Mouse (Mus musculus) heart, embryonic 13.5 days (tissue): ENCODE measurements at regions not wholly inside any gene's neighbourhood (a gene's known extent, or its start where the extent isn't known, plus 50 kb on each side); places are given as distances from the start of the nearest gene placed in this dataset.
A peak's percentile ranks its signal among the peaks of the same experiment; 100 is the strongest.
"Not testable (repeated sequence)": the region's sequence is repeated elsewhere in the genome, so short reads cannot be mapped to it uniquely, and the experiment has no call there.

Experiments used
- ATAC-seq: fragments of 200-750 bp; cut with Nextera tagmentation; 2 replicates; pipeline ENCODE4 v1.8.0; 2017; ENCODE audit warnings: moderate TSS enrichment; ENCODE audit not compliant: insufficient number of reproducible peaks, low FRiP score, low TSS enrichment; ENCODE audit errors: extremely low read depth
- H3K27ac ChIP-seq: fragments of 300-500 bp; sonication (generic); replicated peaks from 2 replicates; pipeline ENCODE4 v1.5.1; 2015; ENCODE audit warnings: moderate library complexity, mild to moderate bottlenecking, inconsistent platforms
- H3K27me3 ChIP-seq: fragments of 300-500 bp; sonication (generic); replicated peaks from 2 replicates; pipeline ENCODE4 v1.6.1; 2015; ENCODE audit warnings: mild to moderate bottlenecking, inconsistent platforms
- H3K36me3 ChIP-seq: fragments of 300-500 bp; sonication (generic); 2 replicates; pipeline ENCODE4 v1.6.1; 2015; ENCODE audit warnings: mild to moderate bottlenecking, inconsistent platforms
- H3K4me1 ChIP-seq: fragments of 300-500 bp; sonication (generic); 2 replicates; pipeline ENCODE4 v1.6.1; 2015; ENCODE audit warnings: inconsistent platforms
- H3K4me2 ChIP-seq: fragments of 300-500 bp; sonication (generic); 2 replicates; pipeline ENCODE4 v1.6.1; 2015; ENCODE audit warnings: inconsistent platforms, mild to moderate bottlenecking, moderate library complexity
- H3K4me3 ChIP-seq: fragments of 300-500 bp; sonication (generic); 2 replicates; pipeline ENCODE4 v1.5.1; 2015; ENCODE audit warnings: moderate library complexity, mild to moderate bottlenecking, inconsistent platforms
- H3K9ac ChIP-seq: fragments of 300-500 bp; sonication (generic); 2 replicates; pipeline ENCODE4 v1.6.1; 2015; ENCODE audit warnings: inconsistent platforms, mild to moderate bottlenecking, moderate library complexity
- H3K9me3 ChIP-seq: fragments of 300-500 bp; sonication (generic); 2 replicates; pipeline ENCODE4 v1.6.1; 2016; ENCODE audit warnings: inconsistent platforms
- WGBS: fragments of 180-500 bp; shearing (Covaris S2); methylation state at CpG from one replicate; pipeline ENCODE4 v1.1.7; 2015; ENCODE audit warnings: mixed read lengths; 5-methylcytosine and 5-hydroxymethylcytosine counted together

DNA sequence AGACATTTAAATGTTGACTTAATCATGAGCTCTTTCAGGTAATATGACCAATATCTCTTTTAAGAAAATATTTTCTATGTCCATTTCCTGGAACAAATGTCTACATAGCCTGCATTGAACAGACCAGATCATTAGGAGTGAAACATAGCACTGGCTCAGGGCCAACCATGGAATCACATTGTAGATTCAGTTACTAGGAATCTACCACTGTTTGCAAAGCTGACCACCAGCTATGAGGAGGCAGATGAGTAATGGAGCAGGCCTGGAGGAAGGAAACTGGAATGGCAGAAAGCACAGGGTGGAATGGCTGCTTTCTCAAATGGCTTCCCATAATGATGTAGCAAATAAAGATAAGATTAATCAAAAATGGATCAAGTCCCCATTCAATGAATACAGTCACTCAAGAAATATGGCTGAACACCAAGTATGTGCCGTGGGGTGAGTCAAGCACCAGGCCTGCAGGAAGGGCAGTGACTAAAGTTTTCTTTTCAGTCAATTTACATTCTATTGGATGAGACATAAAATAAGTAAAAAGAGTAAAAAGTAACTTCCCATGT lies 207.6 kb downstream of the Ankrd50 start:
- no peak overlapping the region for H3K4me2 ChIP-seq
- no peak overlapping the region for H3K9ac ChIP-seq
- peaks cover 40% of the 10 kb centered on the region for H3K4me1 ChIP-seq
- H3K9me3 ChIP-seq = no peaks in the 10 kb centered on the region
- H3K4me3 ChIP-seq = no peak overlapping the region
- H3K36me3 ChIP-seq = no peaks in the 10 kb centered on the region
- no peak for ATAC-seq
- no peaks in the 10 kb centered on the region for H3K27me3 ChIP-seq
- no peak overlapping the region for H3K27ac ChIP-seq
- 80% methylated on average over 1 of the region's 1 CpGs for WGBS

DNA sequence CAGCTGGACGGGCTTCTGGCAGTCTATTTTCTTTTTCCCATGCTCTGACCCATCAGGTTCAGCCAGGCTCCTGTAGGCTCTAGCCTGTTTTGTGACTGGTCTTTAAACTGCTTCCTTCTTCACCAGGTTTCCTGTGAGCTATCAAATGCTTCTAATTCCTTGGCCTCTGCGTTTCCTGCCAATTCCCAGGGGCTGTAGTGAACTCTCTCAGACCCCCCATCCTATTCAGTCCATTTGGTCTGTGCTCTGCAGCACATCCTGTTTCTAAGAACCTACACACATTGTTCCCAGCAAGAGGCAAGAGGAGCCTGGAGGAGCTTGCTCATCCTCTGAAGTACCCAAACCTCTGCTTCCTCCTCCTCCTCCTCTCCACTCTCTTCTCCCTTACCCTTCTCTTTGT lies 209.3 kb downstream of the Ankrd50 start:
- no peak; the same call in 1 of the 2 replicates for ATAC-seq
- H3K36me3 ChIP-seq = no peaks in the 10 kb centered on the region
- H3K27ac ChIP-seq = peak overlapping the region; percentile 75
- H3K9me3 ChIP-seq = no peaks in the 10 kb centered on the region
- H3K4me1 ChIP-seq = peaks cover 32% of the 10 kb centered on the region
- H3K9ac ChIP-seq = no peak overlapping the region
- no peak overlapping the region for H3K4me2 ChIP-seq
- no peaks in the 10 kb centered on the region for H3K27me3 ChIP-seq
- no peak overlapping the region for H3K4me3 ChIP-seq
- 38% methylated on average over 2 of the region's 2 CpGs for WGBS

DNA sequence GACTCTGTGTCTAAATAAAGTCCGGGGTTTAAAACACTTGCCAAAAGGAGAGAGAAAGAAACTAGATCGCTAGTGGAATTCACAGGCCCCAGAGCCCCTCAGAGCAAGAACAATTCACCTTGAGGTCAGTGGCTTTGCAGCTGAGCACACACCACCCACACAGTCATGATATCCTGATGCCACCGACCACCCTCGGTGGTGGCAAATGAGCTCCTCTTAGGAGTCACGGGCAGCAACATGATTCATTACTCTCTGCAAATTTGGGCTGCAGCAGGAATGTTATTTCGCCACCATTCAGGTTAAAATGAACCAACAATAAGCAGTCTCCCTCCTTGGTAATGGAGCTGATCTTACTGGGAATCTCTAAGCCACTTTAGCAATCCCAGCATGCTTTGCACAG lies 213.9 kb downstream of the Ankrd50 start:
- no peak for ATAC-seq
- Histone ChIP-seq H3K4me2 (no peak overlapping the region), H3K4me3 (no peak overlapping the region), H3K9ac (no peak overlapping the region), H3K9me3 (no peaks in the 10 kb centered on the region), H3K27me3 (no peaks in the 10 kb centered on the region), H3K4me1 (peaks cover 20% of the 10 kb centered on the region), H3K36me3 (no peaks in the 10 kb centered on the region), H3K27ac (no peak overlapping the region)
- 50% methylated on average over 6 of the region's 6 CpGs for WGBS

DNA sequence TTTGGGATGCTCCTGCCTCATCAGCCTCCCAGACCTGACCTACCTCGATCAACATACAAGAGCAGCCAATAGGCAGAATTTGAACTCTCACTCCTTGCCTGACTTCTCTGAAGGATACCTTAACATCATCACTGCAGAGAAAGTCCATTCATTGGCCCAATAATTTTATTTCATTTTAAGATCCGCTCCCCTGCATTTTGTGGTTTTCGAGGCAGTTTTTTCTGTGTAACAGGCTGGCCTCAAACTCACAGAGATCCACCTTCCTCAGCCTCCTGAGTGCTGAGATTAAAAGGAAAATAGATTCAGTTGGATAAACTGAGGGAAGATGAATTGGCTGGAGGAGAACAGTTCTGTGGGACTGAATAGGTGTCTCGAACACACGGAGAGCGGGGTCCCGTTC lies 216.4 kb downstream of the Ankrd50 start:
- no peaks in the 10 kb centered on the region for H3K9me3 ChIP-seq
- no peak for ATAC-seq
- peaks cover 20% of the 10 kb centered on the region for H3K4me1 ChIP-seq
- WGBS = 92% methylated on average over 7 of the region's 7 CpGs
- H3K9ac ChIP-seq = no peak overlapping the region
- no peak overlapping the region for H3K27ac ChIP-seq
- no peak overlapping the region for H3K4me3 ChIP-seq
- no peak overlapping the region for H3K4me2 ChIP-seq
- H3K27me3 ChIP-seq = no peaks in the 10 kb centered on the region
- H3K36me3 ChIP-seq = no peaks in the 10 kb centered on the region

DNA sequence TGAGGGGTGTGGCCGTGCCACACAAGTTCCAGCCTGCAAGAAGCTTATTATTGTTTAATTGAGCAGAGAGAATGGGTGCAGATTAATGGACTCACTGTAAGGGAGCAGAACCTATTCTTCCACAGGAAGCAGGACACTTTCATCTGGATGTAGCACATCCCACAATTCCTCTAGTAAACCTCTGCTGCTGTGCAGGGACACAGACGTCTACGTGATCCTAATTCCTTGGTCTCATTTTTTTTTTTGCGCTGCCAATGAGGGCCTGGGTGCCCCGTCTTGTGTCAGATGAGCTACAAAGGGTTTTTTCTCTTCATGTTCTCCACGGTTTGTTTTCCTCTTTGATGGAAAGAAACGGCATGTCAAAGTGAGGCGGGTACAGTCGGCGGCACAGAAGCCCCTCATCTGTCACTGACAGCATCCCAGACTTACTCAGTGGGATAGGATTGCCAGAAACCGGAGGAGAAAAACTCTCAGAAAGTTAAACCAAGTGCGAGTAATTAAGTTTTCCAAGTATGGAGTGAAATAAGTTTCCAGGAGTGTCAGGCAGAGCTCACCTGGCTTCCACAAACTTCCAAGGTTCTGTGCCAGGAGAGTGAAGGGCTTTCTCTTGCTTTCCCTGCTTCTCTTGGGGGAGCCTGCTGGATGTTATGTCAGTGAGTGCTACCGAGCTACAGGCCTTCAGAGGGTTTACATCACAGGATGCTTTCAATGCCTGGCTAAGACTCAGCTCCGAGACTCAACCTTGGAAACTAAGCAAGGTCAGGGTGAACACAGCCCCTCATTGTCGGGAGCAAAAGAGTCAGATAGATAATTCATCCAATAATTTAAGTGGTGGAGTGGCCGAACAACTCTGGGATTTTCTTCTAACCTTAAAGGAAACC lies 221.1 kb downstream of the Ankrd50 start:
- H3K4me3 ChIP-seq = no peak overlapping the region
- no peaks in the 10 kb centered on the region for H3K36me3 ChIP-seq
- no peak overlapping the region for H3K9ac ChIP-seq
- H3K4me2 ChIP-seq = no peak overlapping the region
- WGBS = 58% methylated on average over 16 of the region's 16 CpGs
- H3K27ac ChIP-seq = no peak overlapping the region
- no peak for ATAC-seq
- H3K4me1 ChIP-seq = peaks cover 11% of the 10 kb centered on the region
- 0 out of 2 replicates have a peak, but pooled peaks cover 5% of the 10 kb centered on the region for H3K9me3 ChIP-seq
- H3K27me3 ChIP-seq = no peaks in the 10 kb centered on the region

DNA sequence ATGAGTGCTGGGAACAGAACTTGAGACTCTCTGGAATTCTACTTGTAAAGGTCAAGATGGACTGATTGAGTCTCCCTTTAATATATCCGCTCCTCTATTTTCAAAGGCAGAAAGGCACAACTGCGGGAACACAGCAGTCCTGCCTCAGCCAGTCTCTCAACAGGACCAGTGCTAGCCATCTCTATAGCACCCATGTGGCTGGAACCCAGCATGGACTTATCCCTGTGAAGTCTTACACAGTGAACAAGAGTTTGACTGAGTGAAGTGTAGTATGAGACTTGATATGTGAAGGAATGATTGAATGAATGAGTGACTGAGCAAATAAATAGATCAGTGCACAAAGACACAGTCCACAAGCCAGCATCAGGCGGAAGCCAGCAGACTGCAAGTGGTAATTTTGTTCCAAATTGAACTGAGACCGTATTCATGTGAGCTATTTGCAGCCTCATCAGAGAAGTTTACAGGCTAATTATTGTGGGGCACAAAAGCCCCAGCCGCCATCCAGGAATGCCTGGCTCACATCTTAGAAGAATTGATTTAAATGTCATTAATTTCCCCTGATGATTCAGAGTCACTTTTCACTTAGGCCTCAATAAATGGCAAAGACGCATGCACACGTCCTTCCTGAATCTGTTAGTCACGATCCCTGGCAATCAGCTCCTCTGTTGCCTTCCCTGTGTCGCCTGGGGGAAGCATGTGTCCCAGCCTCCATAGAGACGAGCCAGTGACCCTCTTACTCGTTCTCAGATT lies 223.1 kb downstream of the Ankrd50 start:
- ATAC-seq = no peak
- Histone ChIP-seq H3K9ac (no peak overlapping the region), H3K4me3 (no peak overlapping the region), H3K4me2 (no peak overlapping the region), H3K4me1 (peaks cover 18% of the 10 kb centered on the region), H3K27ac (no peak overlapping the region), H3K36me3 (no peaks in the 10 kb centered on the region), H3K9me3 (0 out of 2 replicates have a peak, but pooled peaks cover 5% of the 10 kb centered on the region), H3K27me3 (no peaks in the 10 kb centered on the region)
- WGBS = 71% methylated on average over 11 of the region's 11 CpGs

DNA sequence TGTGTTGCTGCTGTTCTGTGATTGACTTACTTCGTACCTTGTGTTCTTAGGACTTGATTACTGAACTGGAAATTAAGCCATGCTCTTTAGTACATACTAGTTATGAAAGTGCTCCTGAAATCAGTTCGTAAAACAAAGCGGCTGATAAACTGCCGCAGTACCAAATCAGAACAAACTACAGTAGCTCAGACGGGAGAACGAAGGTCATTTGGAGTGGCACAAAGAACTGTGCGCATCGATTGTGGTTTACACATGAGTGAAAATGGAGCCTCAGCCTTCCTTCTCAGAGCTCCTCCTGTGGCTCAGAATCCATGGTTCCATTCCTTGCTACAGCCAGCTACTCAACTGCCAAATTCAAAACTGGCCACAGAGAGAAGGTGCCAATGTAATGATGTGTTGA lies 225.4 kb downstream of the Ankrd50 start:
- H3K27me3 ChIP-seq, ATAC-seq, H3K4me3 ChIP-seq, H3K9me3 ChIP-seq, H3K9ac ChIP-seq, H3K27ac ChIP-seq, H3K36me3 ChIP-seq, H3K4me2 ChIP-seq: not testable (repeated sequence)
- peaks cover 19% of the 10 kb centered on the region for H3K4me1 ChIP-seq
- WGBS = 92% methylated on average over 8 of the region's 8 CpGs

DNA sequence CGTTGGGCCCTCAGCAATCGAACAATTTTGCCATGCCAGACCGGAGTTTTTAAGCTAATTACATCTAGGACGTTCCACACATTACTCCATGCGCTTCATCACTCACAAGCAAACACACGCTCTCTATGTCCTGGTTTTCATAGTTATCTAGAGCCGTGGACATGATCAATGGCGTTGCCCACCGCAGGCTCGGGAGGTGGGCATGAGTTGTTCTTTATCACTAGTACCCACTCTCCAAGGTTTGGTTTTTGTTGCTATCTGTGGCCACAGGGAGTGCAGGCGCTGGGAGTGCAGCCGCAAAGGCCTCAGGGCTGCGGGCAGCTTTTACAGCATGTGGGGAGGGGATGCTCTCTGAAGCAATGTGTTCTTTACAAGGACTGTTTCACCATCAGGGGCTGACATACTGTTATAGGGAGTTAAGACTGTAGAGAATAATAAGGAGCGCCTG lies 226.8 kb downstream of the Ankrd50 start:
- ATAC-seq = no peak
- Histone ChIP-seq H3K36me3 (no peaks in the 10 kb centered on the region), H3K4me1 (peaks cover 12% of the 10 kb centered on the region; the same call in 1 of the 2 replicates), H3K9me3 (0 out of 2 replicates have a peak, but pooled peaks cover 5% of the 10 kb centered on the region), H3K9ac (no peak overlapping the region), H3K4me2 (no peak overlapping the region), H3K27ac (0 out of 2 replicates have a peak overlapping the region, but pooled peaks have one; percentile 21), H3K4me3 (no peak overlapping the region), H3K27me3 (no peaks in the 10 kb centered on the region)
- WGBS = 47% methylated on average over 14 of the region's 14 CpGs

DNA sequence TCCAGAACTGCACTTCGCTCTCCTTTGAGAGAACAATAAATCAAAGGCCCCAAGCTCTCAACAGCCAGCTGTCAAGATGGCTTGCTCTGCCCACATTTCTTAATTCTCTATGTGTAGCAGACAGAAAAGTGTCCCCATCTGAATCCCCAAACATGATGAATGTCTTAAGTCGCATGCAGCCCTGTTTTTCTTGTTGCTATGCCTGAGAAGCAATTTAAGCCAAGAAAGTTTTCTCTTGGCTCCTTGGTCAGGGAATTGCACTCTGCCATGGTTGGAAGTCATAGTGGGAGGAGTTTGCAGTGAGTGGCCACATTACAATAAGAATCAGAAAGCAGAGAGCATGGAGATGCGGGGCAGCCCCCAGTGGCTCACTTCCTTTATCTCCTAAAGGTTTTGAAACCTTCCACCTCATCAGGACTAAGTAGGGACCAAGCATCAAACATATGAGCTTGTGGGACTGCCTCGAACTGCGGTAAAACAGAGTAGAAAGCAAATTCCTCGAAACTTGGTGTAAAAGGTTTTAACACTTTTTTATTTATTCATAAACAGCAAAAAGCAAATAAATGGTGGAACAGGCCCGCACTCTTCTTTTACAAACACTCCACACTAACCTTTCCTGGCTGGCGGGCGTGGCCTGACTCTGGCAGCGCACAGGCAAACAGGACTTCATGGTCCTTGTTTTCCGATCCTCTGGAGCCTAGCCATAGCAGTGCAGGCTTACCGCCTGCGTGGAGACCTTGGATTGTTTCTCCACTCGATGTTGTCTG lies 227.4 kb downstream of the Ankrd50 start:
- Histone ChIP-seq H3K27me3 (no peaks in the 10 kb centered on the region), H3K27ac (peak overlapping the region; percentile 36; the same call in 1 of the 2 replicates), H3K4me1 (peaks cover 12% of the 10 kb centered on the region; the same call in 1 of the 2 replicates), H3K9ac (no peak overlapping the region), H3K9me3 (0 out of 2 replicates have a peak, but pooled peaks cover 5% of the 10 kb centered on the region), H3K36me3 (no peaks in the 10 kb centered on the region), H3K4me2 (no peak overlapping the region), H3K4me3 (no peak overlapping the region)
- no peak for ATAC-seq
- 62% methylated on average over 14 of the region's 14 CpGs for WGBS

DNA sequence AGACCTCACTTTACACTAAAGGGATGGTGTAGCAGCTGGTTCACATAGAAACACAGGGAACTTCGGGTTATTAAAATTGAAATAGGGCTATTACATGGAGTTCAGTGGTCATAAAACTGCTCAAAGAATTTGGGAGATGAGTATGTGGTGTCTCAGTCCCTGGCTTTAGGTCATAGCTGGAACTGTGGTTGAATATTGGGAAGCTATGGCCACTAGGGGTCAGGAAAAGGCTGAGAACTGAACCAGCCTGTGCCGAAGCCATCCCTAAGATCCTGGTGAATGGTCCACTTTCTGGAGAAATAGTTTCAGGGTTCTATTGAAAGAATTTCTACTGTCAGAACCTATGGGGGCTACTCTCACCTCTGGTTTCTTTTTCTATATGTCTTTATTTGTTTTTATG lies 229.0 kb downstream of the Ankrd50 start:
- Histone ChIP-seq H3K4me2 (no peak overlapping the region), H3K36me3 (no peaks in the 10 kb centered on the region), H3K4me3 (no peak overlapping the region), H3K4me1 (peaks cover 18% of the 10 kb centered on the region; the same call in 1 of the 2 replicates), H3K9me3 (0 out of 2 replicates have a peak, but pooled peaks cover 2% of the 10 kb centered on the region), H3K27me3 (no peaks in the 10 kb centered on the region), H3K9ac (no peak overlapping the region), H3K27ac (peak overlapping the region; percentile 40; the same call in 1 of the 2 replicates)
- ATAC-seq = no peak
- 10% methylated on average over 2 of the region's 2 CpGs for WGBS
